Mouse (Mus musculus) MEL (cell line): ENCODE measurements around the gene Palld. TPM values are rescaled to one million over a fixed set of nuclear protein-coding genes. Genes with fewer than 3 reads are reported as not detected.

Experiments used
- DNase-seq: peaks from one replicate; pipeline ENCODE4 v3.0.0; 2011; ENCODE audit warnings: low read depth, low spot score
- H3K27ac ChIP-seq: 2 replicates; pipeline ENCODE4 v1.5.1; 2012; ENCODE audit warnings: low read depth, mild to moderate bottlenecking, control low read depth, low read length, moderate library complexity; ENCODE audit not compliant: control insufficient read depth
- H3K27me3 ChIP-seq, 2 experiments: fragments of 150-350 bp in 1 of 2; sonication (generic) in 1 of 2; 2 replicates each; pipeline ENCODE4 v1.6.1; 2012; ENCODE audit warnings: low read length in 2 of 2, mild to moderate bottlenecking in 2 of 2, improper control_type of control experiment in 1 of 2, moderate library complexity in 1 of 2; ENCODE audit not compliant: insufficient read depth in 2 of 2, control insufficient read depth in 1 of 2
- H3K36me3 ChIP-seq, 2 experiments: 2 replicates each; pipeline ENCODE4 v1.6.1; 2012 to 2014; ENCODE audit warnings: low read length in 2 of 2, improper control_type of control experiment in 1 of 2, inconsistent platforms in 1 of 2, mild to moderate bottlenecking in 1 of 2; ENCODE audit not compliant: insufficient read depth in 2 of 2, control insufficient read depth in 1 of 2
- H3K4me1 ChIP-seq, 2 experiments: fragments of 150-350 bp in 1 of 2; sonication (generic) in 1 of 2; 2 replicates each; pipeline ENCODE4 v1.6.1; 2012; ENCODE audit warnings: low read length in 2 of 2, improper control_type of control experiment in 1 of 2, mild to moderate bottlenecking in 1 of 2; ENCODE audit not compliant: insufficient read depth in 2 of 2, control insufficient read depth in 1 of 2
- H3K4me3 ChIP-seq, 2 experiments: fragments of 150-350 bp in 1 of 2; sonication (generic) in 1 of 2; 2 replicates each; pipeline ENCODE4 v1.5.1; 2012; ENCODE audit warnings: low read depth in 2 of 2, low read length in 2 of 2, mild to moderate bottlenecking in 2 of 2, moderate library complexity in 2 of 2, control low read depth in 1 of 2, improper control_type of control experiment in 1 of 2; ENCODE audit not compliant: control insufficient read depth in 1 of 2, insufficient read depth in 1 of 2
- H3K79me2 ChIP-seq: 2 replicates; pipeline ENCODE4 v1.6.1; 2012; ENCODE audit warnings: mild to moderate bottlenecking, low read length, moderate library complexity; ENCODE audit not compliant: control insufficient read depth, poor library complexity, insufficient read depth
- H3K9ac ChIP-seq: 2 replicates; pipeline ENCODE4 v1.6.1; 2012; ENCODE audit warnings: low read depth, mild to moderate bottlenecking, control low read depth, low read length, moderate library complexity; ENCODE audit not compliant: control insufficient read depth, poor library complexity, severe bottlenecking
- H3K9me3 ChIP-seq: fragments of 150-350 bp; sonication (generic); replicated peaks from 2 replicates; pipeline ENCODE4 v1.6.1; 2012; ENCODE audit warnings: mild to moderate bottlenecking, low read length, improper control_type of control experiment, moderate library complexity; ENCODE audit not compliant: insufficient read depth
- BHLHE40 ChIP-seq: IDR thresholded peaks from 2 replicates; pipeline ENCODE4 v1.6.1; 2012; ENCODE audit warnings: low read depth, mild to moderate bottlenecking, inconsistent platforms, low read length, improper control_type of control experiment, borderline replicate concordance
- ELF1 ChIP-seq: IDR thresholded peaks from 2 replicates; pipeline ENCODE4 v1.6.1; 2014; ENCODE audit warnings: low read depth, mild to moderate bottlenecking, inconsistent platforms, low read length, improper control_type of control experiment, moderate library complexity
- GABPA ChIP-seq: IDR thresholded peaks from 2 replicates; pipeline ENCODE4 v1.6.1; 2012; ENCODE audit warnings: low read depth, mild to moderate bottlenecking, inconsistent platforms, low read length, improper control_type of control experiment, moderate library complexity
- GATA1 ChIP-seq: IDR thresholded peaks from 2 replicates; pipeline ENCODE4 v1.6.1; 2011; ENCODE audit warnings: low read depth, low read length, improper control_type of control experiment
- JUND ChIP-seq: IDR thresholded peaks from 2 replicates; pipeline ENCODE4 v1.6.1; 2011; ENCODE audit warnings: low read depth, mild to moderate bottlenecking, improper control_type of control experiment, low read length
- MAFK ChIP-seq: IDR thresholded peaks from 2 replicates; pipeline ENCODE4 v1.6.1; 2011; ENCODE audit warnings: low read depth, mild to moderate bottlenecking, low read length, improper control_type of control experiment, borderline replicate concordance
- MAX ChIP-seq: IDR thresholded peaks from 2 replicates; pipeline ENCODE4 v1.6.1; 2011; ENCODE audit warnings: low read length, improper control_type of control experiment
- MAZ ChIP-seq: IDR thresholded peaks from 2 replicates; pipeline ENCODE4 v1.6.1; 2012; ENCODE audit warnings: low read depth, mild to moderate bottlenecking, inconsistent platforms, low read length, improper control_type of control experiment
- MXI1 ChIP-seq: IDR thresholded peaks from 2 replicates; pipeline ENCODE4 v1.6.1; 2011; ENCODE audit warnings: mild to moderate bottlenecking, low read depth, low read length, improper control_type of control experiment
- MYB ChIP-seq: IDR thresholded peaks from 2 replicates; pipeline ENCODE4 v1.6.1; 2011; ENCODE audit warnings: mild to moderate bottlenecking, low read depth, low read length, improper control_type of control experiment
- MYC ChIP-seq: IDR thresholded peaks from 2 replicates; pipeline ENCODE4 v1.6.1; 2011; ENCODE audit warnings: low read depth, mild to moderate bottlenecking, low read length, improper control_type of control experiment, moderate library complexity
- NELFE ChIP-seq: IDR thresholded peaks from 2 replicates; pipeline ENCODE4 v1.6.1; 2011; ENCODE audit warnings: low read depth, low read length, improper control_type of control experiment
- RAD21 ChIP-seq: IDR thresholded peaks from 2 replicates; pipeline ENCODE4 v1.6.1; 2011; ENCODE audit warnings: mild to moderate bottlenecking, low read depth, low read length, improper control_type of control experiment
- RCOR1 ChIP-seq: IDR thresholded peaks from 2 replicates; pipeline ENCODE4 v1.6.1; 2012; ENCODE audit warnings: low read depth, mild to moderate bottlenecking, inconsistent platforms, low read length, improper control_type of control experiment
- SIN3A ChIP-seq: IDR thresholded peaks from 2 replicates; pipeline ENCODE4 v1.6.1; 2012; ENCODE audit warnings: low read length, improper control_type of control experiment, inconsistent platforms
- SMC3 ChIP-seq: IDR thresholded peaks from 2 replicates; pipeline ENCODE4 v1.6.1; 2011; ENCODE audit warnings: low read depth, low read length, improper control_type of control experiment
- TAL1 ChIP-seq: IDR thresholded peaks from 2 replicates; pipeline ENCODE4 v1.6.1; 2012; ENCODE audit warnings: mild to moderate bottlenecking, inconsistent platforms, low read length, moderate library complexity, mixed read lengths
- TBP ChIP-seq: IDR thresholded peaks from 2 replicates; pipeline ENCODE4 v1.8.0; 2011; ENCODE audit warnings: low read depth, low read length, improper control_type of control experiment
- USF1 ChIP-seq: IDR thresholded peaks from 2 replicates; pipeline ENCODE4 v1.6.1; 2014; ENCODE audit warnings: low read depth, mild to moderate bottlenecking, inconsistent platforms, low read length, improper control_type of control experiment, moderate library complexity
- ZMIZ1 ChIP-seq: IDR thresholded peaks from 2 replicates; pipeline ENCODE4 v1.6.1; 2012; ENCODE audit warnings: low read depth, mild to moderate bottlenecking, inconsistent platforms, low read length, improper control_type of control experiment, moderate library complexity
- ZNF384 ChIP-seq: IDR thresholded peaks from 2 replicates; pipeline ENCODE4 v1.6.1; 2012; ENCODE audit warnings: low read depth, mild to moderate bottlenecking, inconsistent platforms, low read length, improper control_type of control experiment
- polyA plus RNA-seq, 2 experiments: library from polyadenylated mRNA; stranded (reverse) in 1 of 2; unstranded in 1 of 2; fragments of >175 nt in 1 of 2; fragments of >200 nt in 1 of 2; gene quantifications; 2 replicates each; pipeline versions ENCODE4 v1.2.1 to v1.2.4; 2012; ENCODE audit warnings: low replicate concordance in 2 of 2, low read depth in 1 of 2; ENCODE audit not compliant: insufficient read length in 2 of 2, insufficient read depth in 1 of 2, missing spikeins in 1 of 2
- total RNA-seq: library from RNA; depleted of rRNA; stranded (reverse); fragments of 300-350 nt; gene quantifications from 2 replicates; pipeline ENCODE4 v1.2.3, GENCODE M21; 2012

Gene Palld
- total and polyA plus RNA-seq, 3 experiments, result 0.23 to 1.9 TPM; not detected in 1

DNA sequence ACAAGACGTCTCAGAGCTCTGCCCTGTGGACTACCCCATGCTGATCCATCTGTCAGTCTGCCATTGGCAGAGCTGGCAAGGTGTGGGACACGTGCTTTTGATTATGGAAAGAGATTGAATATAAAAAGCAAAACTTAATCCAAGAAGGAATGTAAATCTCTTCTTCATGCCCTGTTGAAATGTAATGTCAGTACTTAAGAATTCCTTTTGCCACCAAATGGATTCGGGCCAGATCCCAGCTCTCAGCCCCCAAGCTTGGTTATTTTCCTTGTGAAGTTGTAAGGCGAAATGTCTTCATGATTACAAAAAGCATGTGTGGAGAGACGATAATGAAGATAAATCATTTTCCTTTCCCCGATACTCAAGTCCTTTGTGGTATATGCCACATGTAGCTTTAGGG lies 126.6 kb downstream of the Palld start:
- no peak overlapping the region for H3K9ac ChIP-seq
- H3K36me3 ChIP-seq, result no peaks in the 10 kb centered on the region
- H3K27me3 ChIP-seq, result no peaks in the 10 kb centered on the region
- no peaks in the 10 kb centered on the region for H3K79me2 ChIP-seq
- no peak overlapping the region for H3K4me3 ChIP-seq
- H3K27ac ChIP-seq, result no peak overlapping the region
- TF ChIP-seq MYC, result no peak
- no peak for TF ChIP-seq GATA1
- no peak for TF ChIP-seq SMC3
- no peak for TF ChIP-seq USF1
- TF ChIP-seq ZMIZ1, result no peak
- no peak for TF ChIP-seq MAX
- TF ChIP-seq GABPA, result no peak
- no peak for TF ChIP-seq SIN3A
- no peak for TF ChIP-seq MYB
- TF ChIP-seq ZNF384, result no peak
- no peak for TF ChIP-seq TBP
- no peak for TF ChIP-seq MXI1
- TF ChIP-seq, all 39 proteins: peak for 0
- Histone ChIP-seq H3K4me1 (no peaks in the 10 kb centered on the region), H3K9me3 (no peaks in the 10 kb centered on the region)
- DNase-seq, result no peak

DNA sequence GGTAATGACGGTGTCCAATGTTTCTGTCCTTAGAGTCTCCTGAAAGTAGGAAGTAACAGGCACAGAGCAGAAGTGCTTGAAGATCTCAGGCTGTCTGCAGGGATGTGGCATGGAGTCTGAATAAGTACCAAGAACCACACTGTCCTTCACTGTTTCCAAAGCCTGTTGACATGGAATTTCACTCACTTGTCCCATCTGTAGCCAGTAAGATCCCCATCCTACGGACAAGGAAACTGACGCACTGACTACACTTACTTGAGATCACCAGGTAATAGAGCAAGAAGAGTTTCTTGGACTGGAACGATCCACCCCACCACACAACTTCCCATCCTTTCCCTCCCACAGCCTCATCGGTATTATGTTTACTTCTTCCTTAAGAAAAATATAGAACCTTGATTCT lies 128.3 kb downstream of the Palld start:
- H3K4me1 ChIP-seq, result no peaks in the 10 kb centered on the region
- no peak overlapping the region for H3K9ac ChIP-seq
- H3K79me2 ChIP-seq, result no peaks in the 10 kb centered on the region
- no peaks in the 10 kb centered on the region for H3K9me3 ChIP-seq
- H3K4me3 ChIP-seq, result no peak overlapping the region
- no peaks in the 10 kb centered on the region for H3K36me3 ChIP-seq
- TF ChIP-seq BHLHE40 (no peak), TAL1 (no peak), MAZ (no peak), RAD21 (no peak), RCOR1 (no peak), SIN3A (no peak), MAX (no peak), MAFK (no peak), JUND (no peak), ELF1 (no peak), NELFE (no peak), MXI1 (no peak)
- no peak for DNase-seq
- H3K27me3 ChIP-seq, result no peaks in the 10 kb centered on the region
- H3K27ac ChIP-seq, result no peak overlapping the region
